Mouse (Mus musculus) frontal cortex, adult (tissue): Measurements from ENCODE around the gene Fam83f.

Experiments used
- ATAC-seq: cut with Nextera tagmentation; 2 replicates; pipeline ENCODE4 v1.9.2; 2017; ENCODE audit warnings: mild to moderate bottlenecking, moderate library complexity, mixed read lengths; ENCODE audit not compliant: low TSS enrichment

Fam83f gene

DNA sequence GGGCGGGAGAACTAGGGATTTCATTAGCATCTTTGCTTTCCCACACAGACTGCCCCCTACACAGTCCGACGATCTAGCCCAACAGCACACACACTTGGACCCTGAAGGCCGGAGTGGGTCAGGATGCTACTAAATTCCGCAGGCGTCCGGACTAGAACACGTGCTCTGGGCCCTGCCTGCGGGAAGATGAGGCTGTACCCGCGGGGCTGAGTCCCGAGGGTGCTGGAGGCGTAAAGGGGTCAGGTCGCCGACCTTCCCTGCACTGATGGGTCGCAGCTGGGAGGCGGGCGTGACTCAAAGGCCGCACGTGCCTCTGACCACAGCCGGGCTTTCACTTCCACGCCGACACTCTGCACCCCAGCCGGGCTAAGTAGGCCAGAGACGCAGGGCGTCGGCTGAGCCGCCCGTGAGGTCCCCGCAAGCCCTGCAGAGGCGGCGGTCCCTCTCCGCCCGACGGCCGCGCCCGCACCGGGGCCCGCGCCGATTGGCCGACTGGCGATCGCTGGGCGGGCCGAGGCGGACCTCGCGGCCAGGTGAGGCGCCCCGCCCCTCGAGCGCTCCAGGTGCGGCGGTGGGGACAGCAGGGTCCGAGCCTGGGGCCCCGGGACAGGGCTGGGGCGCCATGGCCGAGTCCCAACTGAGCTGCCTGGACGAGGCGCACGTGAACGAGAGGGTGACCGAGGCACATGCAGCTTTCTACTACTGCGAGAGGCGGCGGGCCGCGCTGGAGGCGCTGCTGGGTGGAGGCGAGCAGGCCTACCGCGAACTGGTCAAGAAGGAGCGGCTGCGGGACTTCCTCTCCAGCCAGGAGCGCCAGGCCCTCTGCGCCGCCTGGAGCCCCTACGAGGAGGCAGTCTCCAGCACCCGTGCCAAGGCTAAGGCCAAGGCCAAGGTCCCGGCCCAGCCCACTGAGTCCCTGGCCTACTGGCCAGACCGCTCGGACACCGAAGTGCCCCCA is at the start of gene Fam83f:
Fam83f (plus strand) TSS at position 553 of the 958 bp plus-strand sequence.
- no peak for ATAC-seq

DNA sequence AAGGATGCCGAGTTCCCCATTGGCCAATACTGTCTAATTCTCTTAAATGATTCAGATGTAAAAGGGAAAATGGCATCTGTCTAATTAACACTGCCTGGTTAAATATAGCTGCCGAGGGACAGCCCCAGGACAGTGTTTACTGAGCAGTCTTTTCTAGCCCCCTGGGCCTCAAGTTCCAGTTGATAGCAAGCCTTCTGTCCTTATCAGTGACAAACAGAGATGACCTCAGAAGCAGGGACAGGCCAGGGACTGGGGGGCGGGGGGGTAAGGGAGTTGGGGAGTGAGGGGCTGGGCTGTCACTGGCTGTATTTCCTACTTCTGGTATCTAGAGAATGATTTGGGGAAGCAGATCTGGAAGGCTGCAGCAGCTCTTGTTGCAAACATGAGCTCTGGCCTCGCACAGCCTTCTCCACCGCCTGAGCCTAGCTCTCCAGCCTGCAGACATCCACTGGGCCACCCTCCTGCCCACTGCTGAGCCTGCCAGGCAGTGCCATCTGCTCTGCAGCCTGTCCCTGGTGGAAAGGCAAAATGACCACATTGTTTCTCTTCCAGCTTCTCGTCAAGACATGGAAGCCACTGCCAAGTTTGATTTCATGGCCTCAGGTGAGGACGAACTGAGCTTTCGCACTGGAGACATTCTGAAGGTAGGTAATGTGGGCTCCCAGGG is 48.3 kb upstream of the Fam83f start:
- no peak for ATAC-seq

DNA sequence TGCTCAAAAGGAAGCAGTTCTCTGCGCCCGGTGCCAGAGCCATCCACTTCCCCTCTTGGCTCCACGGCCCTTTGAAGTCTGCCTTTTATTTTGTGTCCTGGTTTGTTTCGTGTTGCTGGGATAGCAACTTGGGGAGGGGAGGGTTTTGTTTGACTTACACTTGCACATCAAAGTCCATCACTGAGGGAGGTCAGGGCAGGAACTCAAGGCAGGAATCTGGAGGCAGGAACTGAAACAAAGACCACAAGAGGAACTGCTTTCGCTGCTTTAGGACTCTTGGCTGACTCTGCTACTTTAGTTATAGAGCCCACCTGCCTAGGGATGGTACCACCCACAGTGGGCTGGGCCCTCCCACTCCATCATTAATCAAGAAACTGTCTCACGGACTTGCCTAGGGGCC is 45.2 kb upstream of the Fam83f start:
- ATAC-seq = no peak

DNA sequence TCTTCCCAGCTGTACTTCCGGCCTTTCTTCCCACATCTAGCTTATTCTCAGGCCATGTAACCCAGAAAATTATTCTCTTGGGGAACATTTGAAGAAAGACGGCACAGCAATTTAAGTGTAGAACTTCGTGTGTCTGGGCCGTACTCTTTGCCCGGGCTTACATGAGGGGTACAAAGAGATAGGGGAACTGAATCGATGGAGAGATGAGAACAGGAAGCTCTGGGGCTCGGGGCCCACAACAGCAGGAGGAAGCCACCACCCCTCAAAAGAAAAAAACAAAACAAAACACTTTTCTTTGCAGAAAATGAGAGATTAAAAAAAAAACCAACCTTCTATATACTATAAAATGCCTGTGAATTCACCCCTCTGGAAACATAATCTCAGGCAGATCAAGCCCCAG is 41.5 kb upstream of the Fam83f start:
- ATAC-seq = no peak

DNA sequence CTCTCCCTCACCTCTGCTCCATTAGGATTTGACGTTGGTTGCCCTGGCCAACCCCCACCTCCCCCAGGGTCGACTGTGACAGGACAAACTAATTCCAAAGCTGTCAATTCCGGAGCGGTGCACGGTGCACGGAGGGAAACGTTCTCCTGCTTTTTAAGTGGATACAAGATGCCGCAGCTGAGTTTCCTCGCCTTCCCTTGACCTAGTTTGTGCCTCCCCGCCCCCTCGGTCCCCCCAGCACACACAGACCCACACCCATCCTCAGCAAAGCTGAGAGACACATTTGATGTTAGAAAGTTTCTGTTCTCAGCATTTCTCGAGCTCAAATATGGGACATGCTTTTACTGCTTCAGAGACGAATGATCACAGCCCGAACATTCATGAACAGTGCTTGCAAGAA is 40.9 kb upstream of the Fam83f start:
- no peak for ATAC-seq

DNA sequence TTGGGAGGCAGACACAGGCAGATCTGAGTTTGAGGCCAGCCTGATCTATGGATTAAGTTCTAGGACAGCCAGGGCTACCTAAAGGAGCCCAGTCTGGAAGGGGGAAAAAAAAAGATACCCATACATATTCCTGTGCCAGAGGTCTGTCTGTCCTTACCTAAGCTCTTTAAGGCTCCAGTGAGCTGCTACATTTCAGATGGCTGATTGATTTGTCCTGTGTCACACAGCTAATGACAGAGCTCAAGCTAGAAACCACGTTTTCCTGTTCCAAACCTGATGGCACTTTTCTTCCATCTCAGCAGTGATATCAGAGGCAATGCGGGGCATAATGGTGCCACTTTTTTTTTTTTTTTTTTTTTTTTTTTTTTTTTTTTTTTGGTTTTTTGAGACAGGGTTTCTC is 40.3 kb upstream of the Fam83f start:
- no peak for ATAC-seq

DNA sequence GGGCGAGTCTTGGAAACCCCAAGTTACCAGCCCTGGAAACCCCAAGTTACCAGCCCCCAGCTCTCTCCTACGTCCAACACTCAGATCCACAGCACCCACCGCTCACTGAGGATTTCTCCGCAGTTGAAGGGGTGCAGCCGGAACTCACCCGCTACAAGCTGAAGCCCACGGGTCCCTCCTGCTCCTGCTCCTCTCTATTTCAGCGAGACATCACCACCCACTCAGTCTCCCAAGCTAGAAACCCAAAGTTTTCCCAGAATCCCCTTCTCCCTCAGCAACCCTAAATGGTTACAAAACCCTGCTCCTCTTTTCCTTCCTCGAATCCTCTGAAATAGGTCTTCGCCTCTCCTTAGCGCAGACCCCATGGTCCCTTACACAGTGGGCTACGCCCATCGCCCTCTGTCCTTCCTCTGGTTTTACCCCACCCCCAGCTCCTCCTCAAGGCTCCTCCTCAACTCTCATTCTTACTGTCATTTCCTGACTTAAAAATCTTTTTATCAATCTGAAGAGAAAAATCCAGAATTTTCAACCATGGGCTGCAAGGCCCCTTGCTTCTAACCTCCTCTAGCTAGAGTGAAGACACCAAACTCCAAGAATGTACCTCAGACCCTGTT is 39.3 kb upstream of the Fam83f start:
- peak; percentile 60 for ATAC-seq

DNA sequence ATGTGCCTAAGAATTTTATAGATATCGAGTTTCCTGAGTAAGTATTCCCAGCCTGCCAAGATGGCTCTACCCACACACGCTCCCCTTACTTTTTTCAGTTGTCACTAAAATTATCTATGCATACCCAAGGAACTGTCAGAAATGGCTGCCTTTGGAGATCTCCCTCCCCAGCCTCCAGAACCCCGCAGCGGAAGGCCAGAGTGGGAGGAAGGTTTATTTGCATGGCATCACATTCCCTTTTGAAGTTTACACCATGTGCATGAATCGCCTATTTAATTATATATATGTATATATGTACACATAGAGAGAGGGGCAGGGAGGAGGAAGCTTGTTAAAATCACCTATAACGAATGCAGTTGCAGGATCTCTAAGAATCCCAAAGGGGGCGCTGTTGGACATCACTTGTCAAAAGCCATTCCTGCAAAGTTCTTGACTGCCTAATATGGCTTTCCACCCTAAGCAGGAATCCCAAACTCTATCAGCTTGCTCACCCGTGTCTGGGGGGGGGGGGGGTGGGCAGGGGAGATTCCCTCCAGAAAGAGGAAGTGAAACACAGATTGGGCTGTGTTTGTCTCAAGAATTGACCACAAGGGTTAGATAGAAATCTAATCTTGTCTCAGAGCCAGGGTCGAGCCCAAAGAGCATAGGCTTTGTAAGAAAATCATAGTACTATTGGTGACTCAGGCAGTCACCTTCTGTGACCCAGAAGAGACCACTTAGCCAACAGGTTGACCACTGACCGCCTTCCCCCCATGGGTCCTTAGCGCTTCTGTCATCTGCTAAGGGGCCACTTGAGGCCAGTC is 37.1 kb upstream of the Fam83f start:
- ATAC-seq = peak; percentile 83

DNA sequence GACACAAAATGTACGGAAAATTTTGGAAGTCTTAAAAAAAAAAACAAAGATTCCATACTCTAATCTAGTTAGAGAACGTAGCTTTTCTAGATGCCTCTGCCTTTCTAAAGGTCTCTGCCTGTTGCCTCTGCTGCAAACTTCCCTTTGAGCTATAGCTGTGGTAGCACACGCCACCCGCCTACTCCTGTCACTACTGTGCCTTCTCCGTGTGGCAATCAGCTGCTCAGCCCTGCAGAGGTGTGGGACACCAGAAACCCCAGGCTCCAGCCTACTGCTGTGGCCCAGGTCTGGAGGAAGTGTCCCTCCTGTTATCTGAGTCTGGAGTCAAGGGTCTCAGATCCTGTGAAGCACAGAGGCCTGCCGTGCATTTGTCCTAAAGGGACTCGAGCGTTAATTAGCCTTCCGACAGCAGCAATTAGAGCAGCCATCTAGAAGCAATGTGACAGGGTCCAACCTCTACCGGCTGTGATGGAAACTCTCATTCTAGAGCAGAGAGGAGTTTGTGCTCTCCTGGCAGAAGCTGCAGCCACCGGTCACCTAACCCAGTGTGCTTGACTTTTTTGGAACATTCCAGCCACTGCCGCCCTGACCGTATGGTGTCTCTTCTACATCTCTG is 34.8 kb upstream of the Fam83f start:
- no peak for ATAC-seq

DNA sequence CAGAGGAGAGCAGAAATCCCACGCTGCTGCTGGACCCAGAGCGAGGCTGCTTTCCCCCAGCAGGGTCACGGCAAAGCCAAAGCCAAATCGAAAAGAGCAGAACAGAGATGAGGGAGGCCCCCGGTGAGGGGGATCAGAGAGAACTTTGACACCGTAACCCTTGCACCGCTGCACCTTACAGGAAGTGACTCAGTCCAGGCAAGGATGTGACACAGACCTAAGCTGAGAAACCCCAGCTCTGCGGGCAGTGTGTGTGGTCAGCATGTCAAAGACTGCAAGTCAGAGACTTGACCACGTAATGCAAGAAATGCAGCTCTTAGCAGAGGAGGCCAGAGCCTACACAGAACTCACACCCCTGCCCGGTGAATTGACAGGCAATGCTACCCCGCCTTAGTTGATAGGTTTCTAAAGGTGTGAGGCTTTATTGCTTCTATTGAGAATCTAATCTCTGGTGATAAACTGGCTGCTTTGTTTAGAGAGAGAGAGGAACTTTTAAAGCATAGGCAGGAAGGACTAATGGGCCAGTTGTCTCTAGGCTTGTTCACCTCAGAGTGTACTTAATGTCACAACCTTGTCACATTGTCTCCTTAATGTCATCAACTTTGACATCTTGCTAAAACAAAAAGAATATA is 32.5 kb upstream of the Fam83f start:
- ATAC-seq = no peak

DNA sequence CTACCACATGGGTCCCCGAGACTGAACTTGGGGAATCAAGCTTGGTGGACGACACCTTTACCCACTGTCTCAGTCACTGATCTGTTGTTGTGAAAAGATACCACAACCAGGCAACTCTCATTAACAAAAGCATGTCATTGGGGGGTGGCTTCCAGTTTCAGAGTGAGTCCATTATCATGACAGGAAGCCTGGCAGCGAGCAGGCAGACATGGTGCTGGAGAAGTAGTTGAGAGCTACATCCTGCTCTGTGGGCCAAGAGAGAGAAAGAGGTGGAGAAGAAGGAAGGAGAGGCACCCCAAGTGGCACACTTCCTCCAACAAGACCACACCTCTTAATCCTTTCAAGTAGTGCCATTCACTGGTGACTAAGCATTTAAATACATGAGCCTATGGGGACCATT is 31.8 kb upstream of the Fam83f start:
- ATAC-seq = no peak

DNA sequence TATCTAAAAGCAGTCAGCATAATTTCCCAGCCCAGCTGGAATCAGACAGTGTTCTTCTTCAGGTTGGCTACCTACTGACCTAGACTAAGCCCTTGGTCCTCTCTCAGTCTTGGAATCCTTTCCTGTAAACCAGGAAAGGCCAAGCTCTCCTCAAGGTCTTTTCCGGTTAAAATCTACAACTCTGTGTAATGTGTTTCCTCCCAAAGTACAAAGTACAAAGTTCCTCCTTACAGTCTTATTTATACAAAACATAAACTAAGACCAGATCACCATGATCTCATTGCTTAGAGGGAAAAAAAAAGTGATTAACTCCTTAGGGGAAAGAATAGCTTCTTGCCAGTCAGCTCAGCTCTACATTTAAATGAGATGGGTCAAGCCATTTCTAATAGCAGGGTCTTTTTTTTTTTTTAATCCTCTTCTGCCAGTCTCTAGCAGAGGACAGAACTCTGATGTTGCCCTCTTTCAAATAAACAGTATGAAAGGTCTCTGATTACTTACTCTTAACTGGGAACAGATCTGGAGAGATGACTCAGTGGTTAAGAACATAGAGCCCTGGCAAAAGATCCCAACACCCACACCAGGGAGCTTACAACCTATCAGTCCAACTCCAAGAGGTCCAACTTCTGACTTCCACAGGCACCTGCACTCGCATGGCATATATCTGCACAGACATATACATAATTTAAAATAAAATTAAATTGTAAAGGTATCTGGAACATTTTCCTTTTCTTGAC is 29.8 kb upstream of the Fam83f start:
- ATAC-seq = no peak

DNA sequence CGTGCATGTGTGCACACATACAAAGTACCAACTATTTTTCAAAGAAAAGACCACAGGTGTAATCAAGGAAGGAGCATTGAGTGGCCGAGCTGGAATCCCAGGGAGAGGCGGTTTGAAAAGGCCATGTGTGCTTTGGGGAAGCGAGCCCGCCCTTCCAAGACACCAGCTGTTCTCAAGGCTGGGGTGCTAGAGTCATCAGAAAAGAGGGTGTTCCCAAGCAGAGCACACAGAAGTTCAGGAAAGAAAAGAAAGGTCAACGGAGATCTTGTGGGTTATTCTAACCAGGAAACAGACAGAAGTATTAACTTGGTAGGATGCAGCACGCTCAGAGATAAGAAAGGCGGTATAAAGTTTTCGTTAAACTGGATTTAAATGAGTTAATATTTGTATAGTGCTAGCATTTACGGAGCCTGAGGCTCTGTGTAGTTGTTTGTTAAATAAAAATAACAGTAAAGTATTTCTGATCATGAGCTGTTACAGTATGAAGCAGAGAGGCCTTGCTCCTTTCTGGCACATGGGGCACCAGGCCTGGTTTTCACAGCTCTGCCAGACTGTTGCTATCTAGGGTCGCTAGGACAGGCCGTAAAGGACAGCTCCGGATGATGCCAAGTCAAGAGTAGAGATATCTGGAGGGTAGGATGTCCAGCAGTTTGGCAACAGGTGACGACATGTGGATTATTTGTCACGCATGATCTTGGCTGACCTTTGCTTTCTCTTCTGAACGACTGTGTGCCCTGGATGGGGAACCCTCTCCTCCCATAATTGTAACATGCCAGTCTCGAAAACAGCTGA is 26.4 kb upstream of the Fam83f start:
- ATAC-seq = no peak

DNA sequence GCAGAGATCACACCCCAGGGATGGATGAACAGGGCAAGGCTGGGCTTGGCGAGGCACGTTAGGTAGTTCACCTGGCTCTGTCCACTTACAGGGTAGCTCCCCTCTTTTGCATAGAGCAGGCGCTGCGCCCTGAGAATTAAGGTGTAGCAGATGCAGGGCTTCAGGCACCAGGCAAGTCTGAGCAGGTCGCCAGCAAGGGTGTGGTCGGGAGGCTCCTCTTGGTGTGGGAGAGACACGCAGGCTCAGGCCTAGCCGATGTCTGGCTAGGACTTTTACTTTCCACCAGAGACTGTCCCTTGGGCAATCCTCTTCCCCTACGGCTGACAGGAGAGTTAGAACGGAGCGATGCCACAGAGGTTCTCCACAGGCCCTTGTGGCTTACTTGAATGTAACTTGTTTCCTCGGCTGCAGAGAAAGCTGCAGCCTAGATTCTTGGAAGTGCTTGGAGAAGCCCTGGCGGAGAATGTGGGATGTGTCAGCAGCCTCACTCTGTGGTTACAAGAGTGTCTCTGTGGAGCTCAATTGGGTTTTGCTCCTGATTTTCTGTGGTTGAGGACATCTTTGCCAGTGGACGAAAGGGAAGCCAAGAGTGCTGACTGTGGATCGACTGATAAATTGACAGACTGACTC is 22.6 kb upstream of the Fam83f start:
- peak; percentile 90 for ATAC-seq

DNA sequence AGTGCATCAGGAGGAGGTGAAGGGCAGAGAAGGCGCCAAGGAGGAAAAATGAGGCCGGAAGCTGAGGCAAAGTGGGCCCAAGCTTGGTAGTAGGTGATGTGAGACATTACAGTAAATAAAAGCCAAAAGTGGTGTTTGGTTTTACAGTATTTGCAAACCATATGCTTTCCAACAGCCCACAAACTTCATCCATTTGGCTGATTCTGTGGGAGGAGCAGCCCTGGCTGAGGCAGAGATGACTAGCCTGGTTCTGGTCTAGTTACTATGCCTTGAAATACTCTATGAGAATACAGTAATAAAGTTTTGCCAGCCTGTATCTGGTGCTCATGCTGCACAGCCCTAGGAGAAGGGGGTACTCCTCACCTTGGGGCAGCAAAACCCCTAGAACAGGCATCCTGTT is 21.2 kb upstream of the Fam83f start:
- ATAC-seq = peak; percentile 66; the same call in 1 of the 2 replicates

DNA sequence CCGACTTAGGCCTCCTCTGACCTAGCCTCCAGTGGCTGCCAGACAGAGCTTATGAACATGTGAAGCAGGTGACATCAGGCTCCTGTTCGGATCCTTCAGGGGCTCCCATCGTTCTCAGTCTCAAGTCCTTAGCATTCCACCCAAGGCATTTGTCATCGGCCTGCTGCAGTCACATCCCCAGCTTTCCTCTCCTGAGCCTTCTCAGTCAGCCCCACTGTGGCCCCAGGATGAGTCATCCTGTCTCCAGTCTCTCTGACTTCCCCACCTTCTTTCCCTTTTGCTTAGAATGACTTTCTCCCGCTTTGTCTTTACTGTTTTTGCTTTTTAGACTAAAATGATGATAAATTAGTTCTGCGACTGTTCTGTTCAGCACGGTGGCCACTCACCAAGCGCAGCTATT is 17.8 kb upstream of the Fam83f start:
- ATAC-seq = peak; percentile 38; the same call in 1 of the 2 replicates

DNA sequence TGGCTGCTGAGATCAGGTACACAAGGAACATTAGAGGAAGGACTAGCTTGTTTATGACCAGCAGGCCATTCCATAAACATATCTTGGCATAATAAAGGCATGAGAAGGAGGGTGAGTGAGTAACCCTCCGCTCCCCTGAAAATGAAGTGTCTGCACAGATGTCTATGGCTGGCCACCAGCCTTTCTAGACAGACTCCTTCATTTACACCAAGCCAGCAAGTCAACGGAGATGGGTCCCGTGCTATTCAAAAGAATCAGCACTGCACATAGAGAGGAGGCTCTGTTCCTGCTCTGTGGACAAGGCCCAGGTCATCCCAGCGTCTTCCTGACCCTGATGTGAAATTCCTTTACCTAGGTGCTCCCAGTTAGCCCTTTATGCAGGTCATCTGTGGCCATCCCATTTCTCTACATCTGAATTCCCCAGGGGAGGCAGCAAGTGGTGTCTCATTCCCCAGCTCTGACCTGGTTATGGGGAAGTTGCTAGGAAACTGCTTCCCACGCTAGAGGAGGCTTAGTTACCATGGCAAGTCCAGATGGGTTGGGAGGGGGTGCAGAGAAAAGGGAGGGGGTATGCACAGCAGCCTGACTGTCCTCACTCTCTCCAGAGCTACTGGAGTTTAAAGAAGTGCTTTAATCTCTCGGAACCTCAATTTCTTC is 12.7 kb upstream of the Fam83f start:
- ATAC-seq = peak; percentile 90

DNA sequence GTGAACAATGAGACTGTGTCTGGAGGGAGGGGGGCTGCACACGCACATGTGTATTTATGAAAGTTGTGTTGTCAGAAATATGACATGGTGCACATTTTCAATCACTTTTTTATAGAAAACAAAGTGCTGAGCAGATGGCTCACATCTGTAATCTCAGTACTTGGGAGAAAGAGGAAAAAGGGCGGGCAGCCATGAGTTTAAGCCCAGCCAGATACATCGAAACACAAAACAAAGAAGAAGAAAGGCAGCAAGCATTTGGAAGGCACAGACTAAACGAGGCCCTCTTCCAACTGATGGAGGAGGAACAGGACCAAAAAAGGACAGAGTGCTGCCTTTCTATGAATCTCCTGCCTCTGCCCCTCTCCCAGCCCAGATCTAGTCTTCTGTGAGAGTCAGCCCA is 10.7 kb upstream of the Fam83f start:
- ATAC-seq = no peak
